Mouse (Mus musculus): ENCODE measurements at regions not wholly inside any gene's neighbourhood (a gene's known extent, or its start where the extent isn't known, plus 50 kb on each side); places are given as distances from the start of the nearest gene placed in this dataset.

DNA sequence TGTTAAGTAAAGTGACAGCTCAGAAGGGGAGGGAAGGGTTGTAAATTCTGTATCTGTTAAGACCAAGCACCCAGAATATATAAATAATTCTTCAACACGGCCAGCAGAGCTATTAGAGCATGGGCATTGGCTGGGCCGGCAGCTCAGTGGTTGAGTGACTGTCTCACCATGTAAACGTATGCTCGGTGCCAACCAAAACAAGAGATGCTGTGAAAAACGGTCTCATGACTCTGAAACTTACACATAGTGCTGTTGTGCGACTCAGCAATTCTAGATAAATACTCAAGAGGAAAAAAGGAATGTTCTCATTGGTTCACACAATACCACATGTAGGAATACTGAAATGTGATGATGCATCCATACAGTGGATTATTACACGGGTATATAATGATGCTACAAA lies 111.8 kb downstream of the Gm12689 start:
- TF ChIP-seq TAL1 (conservative IDR thresholded peaks at IDR 0.05; ENCODE audit: low read depth, low read length) (no peak), CTCF (IDR thresholded peaks at IDR 0.05; ENCODE audit: low read depth, low read length) (no peak), GATA1 (IDR thresholded peaks at IDR 0.05; ENCODE audit: borderline replicate concordance, low read length) (no peak), GATA2 (IDR thresholded peaks at IDR 0.05; ENCODE audit: borderline replicate concordance, low read depth, low read length) (no peak), POLR2AphosphoS5 (IDR thresholded peaks at IDR 0.05; ENCODE audit: insufficient replicate concordance, low read depth, low read length) (no peak)
- Histone ChIP-seq H3K9me3 (replicated peaks) (peaks cover 58% of the 10 kb centered on the region), H3K4me3 (ENCODE audit: low read depth, low read length) (no peak overlapping the region), H3K27me3 (ENCODE audit: insufficient read depth, low read length) (no peaks in the 10 kb centered on the region), H3K36me3 (replicated peaks) (no peaks in the 10 kb centered on the region), H3K4me1 (ENCODE audit: insufficient read depth, low read depth, low read length) (no peaks in the 10 kb centered on the region)
- DNase-seq (ENCODE audit: low spot score) (no peak), ATAC-seq (ENCODE audit: extremely low read depth, insufficient number of reproducible peaks, low FRiP score, poor library complexity, severe bottlenecking) (no peak)

DNA sequence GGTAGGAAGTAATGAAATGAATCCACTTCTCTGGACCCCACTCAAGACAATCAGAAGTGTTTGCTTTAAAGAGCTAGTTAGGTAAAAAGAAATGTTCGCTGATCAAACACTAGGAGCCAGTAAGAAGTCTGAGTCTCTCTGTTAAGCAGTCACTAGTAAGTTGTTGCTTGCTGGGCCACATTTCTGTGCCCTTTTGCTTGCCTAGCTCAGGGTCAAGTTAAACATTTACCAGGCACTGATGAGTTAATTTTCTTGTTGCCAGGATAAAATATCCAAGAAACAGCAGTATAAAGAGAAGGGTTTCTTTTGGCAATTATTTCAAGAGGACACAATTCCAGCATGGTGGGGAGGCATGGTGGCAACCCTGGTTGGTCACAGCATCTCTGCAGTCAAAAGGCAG lies 127.7 kb downstream of the Gm12689 start:
- ATAC-seq (ENCODE audit: extremely low read depth, insufficient number of reproducible peaks, low FRiP score, poor library complexity, severe bottlenecking) (no peak), DNase-seq (ENCODE audit: low spot score) (no peak)
- peaks cover 42% of the 10 kb centered on the region for H3K9me3 ChIP-seq (replicated peaks)
- no peaks in the 10 kb centered on the region for H3K27me3 ChIP-seq (ENCODE audit: insufficient read depth, low read length)
- TF ChIP-seq GATA2 (IDR thresholded peaks at IDR 0.05; ENCODE audit: borderline replicate concordance, low read depth, low read length) (no peak), POLR2AphosphoS5 (IDR thresholded peaks at IDR 0.05; ENCODE audit: insufficient replicate concordance, low read depth, low read length) (no peak), GATA1 (IDR thresholded peaks at IDR 0.05; ENCODE audit: borderline replicate concordance, low read length) (no peak)
- H3K36me3 ChIP-seq (replicated peaks), result no peaks in the 10 kb centered on the region
- H3K4me1 ChIP-seq (ENCODE audit: insufficient read depth, low read depth, low read length), result no peaks in the 10 kb centered on the region
- H3K4me3 ChIP-seq (ENCODE audit: low read depth, low read length), result no peak overlapping the region

DNA sequence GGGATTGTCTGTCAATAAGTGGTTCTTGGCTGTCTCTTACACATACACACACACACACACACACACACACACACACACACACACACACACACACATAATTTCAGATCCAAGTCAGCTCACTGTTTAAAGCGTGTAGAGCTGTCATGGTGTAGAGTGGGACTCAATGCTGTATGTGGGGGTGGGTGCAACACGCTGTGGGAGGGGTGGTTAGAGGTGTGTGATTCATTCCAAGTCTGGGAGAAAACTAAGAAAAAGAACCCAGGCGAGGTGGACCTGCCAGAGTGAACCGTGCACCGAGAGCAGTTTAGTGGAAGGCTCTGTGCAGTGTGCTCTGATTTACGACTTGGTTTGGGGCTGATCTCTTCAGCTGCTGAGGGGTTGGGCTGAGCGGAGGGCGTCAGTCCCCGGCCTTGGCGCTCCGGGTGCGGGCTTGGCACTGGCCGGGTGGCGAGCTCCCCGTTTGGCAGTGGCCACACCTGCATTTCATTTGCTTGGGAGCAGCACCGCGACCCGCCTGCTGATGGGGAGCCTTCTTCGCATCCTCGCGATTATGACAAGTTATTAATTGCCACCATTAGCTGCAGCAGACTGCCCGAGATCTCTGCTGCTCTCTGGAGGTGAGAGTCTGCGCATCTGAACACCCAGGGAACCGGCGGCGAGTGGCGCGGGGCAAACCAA lies 149.5 kb downstream of the Gm12689 start:
- TF ChIP-seq GATA1 (IDR thresholded peaks at IDR 0.05; ENCODE audit: borderline replicate concordance, low read length) (no peak), POLR2AphosphoS5 (IDR thresholded peaks at IDR 0.05; ENCODE audit: insufficient replicate concordance, low read depth, low read length) (no peak), CTCF (IDR thresholded peaks at IDR 0.05; ENCODE audit: low read depth, low read length) (no peak), GATA2 (IDR thresholded peaks at IDR 0.05; ENCODE audit: borderline replicate concordance, low read depth, low read length) (no peak), TAL1 (conservative IDR thresholded peaks at IDR 0.05; ENCODE audit: low read depth, low read length) (no peak)
- Histone ChIP-seq H3K4me3 (ENCODE audit: low read depth, low read length) (no peak overlapping the region; the same call in 1 of the 2 replicates), H3K4me1 (ENCODE audit: insufficient read depth, low read depth, low read length) (no peaks in the 10 kb centered on the region), H3K36me3 (replicated peaks) (no peaks in the 10 kb centered on the region), H3K9me3 (replicated peaks) (peaks cover 67% of the 10 kb centered on the region), H3K27me3 (ENCODE audit: insufficient read depth, low read length) (no peaks in the 10 kb centered on the region)
- ATAC-seq (ENCODE audit: extremely low read depth, insufficient number of reproducible peaks, low FRiP score, poor library complexity, severe bottlenecking) (no peak), DNase-seq (ENCODE audit: low spot score) (no peak)

DNA sequence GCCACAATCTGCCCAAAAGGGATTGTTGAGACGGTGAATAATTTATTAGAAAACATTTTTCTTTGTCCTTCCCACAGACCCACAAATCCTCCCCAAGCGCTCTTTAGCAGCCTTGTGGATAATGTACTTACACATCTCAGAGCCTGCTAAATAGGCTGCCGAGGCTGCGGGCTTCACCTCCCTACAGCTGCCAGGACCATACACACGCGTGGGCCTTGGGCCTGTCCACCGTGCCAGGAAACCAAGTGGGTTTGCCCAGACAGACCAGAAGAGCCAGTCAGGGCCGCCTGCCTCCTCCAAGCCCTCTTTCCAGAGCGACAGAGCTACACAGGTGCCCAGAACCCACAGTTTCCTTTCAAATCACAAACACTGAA lies 150.0 kb downstream of the Gm12689 start:
- Histone ChIP-seq H3K36me3 (replicated peaks) (no peaks in the 10 kb centered on the region), H3K27me3 (ENCODE audit: insufficient read depth, low read length) (no peaks in the 10 kb centered on the region), H3K4me1 (ENCODE audit: insufficient read depth, low read depth, low read length) (no peaks in the 10 kb centered on the region), H3K4me3 (ENCODE audit: low read depth, low read length) (no peak overlapping the region), H3K9me3 (replicated peaks) (peaks cover 66% of the 10 kb centered on the region)
- DNase-seq (ENCODE audit: low spot score) (no peak), ATAC-seq (ENCODE audit: extremely low read depth, insufficient number of reproducible peaks, low FRiP score, poor library complexity, severe bottlenecking) (no peak)
- TF ChIP-seq CTCF (IDR thresholded peaks at IDR 0.05; ENCODE audit: low read depth, low read length), result no peak
- TF ChIP-seq POLR2AphosphoS5 (IDR thresholded peaks at IDR 0.05; ENCODE audit: insufficient replicate concordance, low read depth, low read length), result no peak
- no peak for TF ChIP-seq GATA2 (IDR thresholded peaks at IDR 0.05; ENCODE audit: borderline replicate concordance, low read depth, low read length)

DNA sequence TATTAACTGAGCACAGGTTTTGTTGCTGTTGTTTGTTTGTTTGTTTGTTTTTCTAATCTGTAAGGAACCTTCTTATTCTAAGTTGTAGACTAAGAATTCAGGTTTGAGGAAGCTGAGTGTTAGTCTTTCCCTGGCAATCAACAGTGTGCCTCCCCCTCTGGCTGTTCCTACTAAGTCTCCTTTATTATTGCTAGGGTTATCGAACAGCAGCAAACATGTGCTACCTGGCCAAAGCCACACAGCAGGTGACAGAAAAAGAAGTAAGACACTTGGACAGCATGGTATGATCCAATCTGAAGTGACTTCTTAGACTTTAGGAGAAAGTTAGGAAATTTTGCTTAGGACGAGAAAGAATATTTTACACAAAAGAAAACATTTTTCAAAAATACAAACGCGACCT lies 163.3 kb downstream of the Gm12689 start:
- H3K9me3 ChIP-seq (replicated peaks), result peaks cover 27% of the 10 kb centered on the region
- no peaks in the 10 kb centered on the region for H3K36me3 ChIP-seq (replicated peaks)
- TF ChIP-seq GATA2 (IDR thresholded peaks at IDR 0.05; ENCODE audit: borderline replicate concordance, low read depth, low read length) (no peak), CTCF (IDR thresholded peaks at IDR 0.05; ENCODE audit: low read depth, low read length) (no peak), TAL1 (conservative IDR thresholded peaks at IDR 0.05; ENCODE audit: low read depth, low read length) (no peak), POLR2AphosphoS5 (IDR thresholded peaks at IDR 0.05; ENCODE audit: insufficient replicate concordance, low read depth, low read length) (no peak), GATA1 (IDR thresholded peaks at IDR 0.05; ENCODE audit: borderline replicate concordance, low read length) (no peak)
- ATAC-seq (ENCODE audit: extremely low read depth, insufficient number of reproducible peaks, low FRiP score, poor library complexity, severe bottlenecking) (no peak), DNase-seq (ENCODE audit: low spot score) (no peak)
- no peaks in the 10 kb centered on the region for H3K4me1 ChIP-seq (ENCODE audit: insufficient read depth, low read depth, low read length)
- no peaks in the 10 kb centered on the region for H3K27me3 ChIP-seq (ENCODE audit: insufficient read depth, low read length)
- H3K4me3 ChIP-seq (ENCODE audit: low read depth, low read length), result no peak overlapping the region

DNA sequence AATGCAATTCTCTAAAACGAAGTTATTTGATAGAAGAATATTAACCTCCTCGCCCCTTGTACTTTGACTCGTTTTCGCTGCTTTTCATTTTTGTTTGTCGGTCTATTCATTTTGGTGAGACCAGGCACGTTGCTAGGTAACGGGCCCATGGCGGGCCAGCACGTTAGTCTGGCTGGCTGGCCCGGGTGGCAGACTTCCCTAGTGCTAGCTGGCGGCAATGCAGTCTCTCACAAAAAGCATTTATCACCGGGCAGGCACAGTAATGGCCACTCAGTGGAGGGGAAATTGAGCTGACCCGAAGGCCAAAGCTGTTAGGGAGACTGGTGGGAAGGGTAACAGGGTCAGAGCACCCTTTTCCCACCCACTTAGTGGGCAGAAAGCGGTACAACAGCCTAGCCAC lies 163.7 kb downstream of the Gm12689 start:
- H3K9me3 ChIP-seq (replicated peaks), result peaks cover 28% of the 10 kb centered on the region
- no peaks in the 10 kb centered on the region for H3K4me1 ChIP-seq (ENCODE audit: insufficient read depth, low read depth, low read length)
- no peak for TF ChIP-seq POLR2AphosphoS5 (IDR thresholded peaks at IDR 0.05; ENCODE audit: insufficient replicate concordance, low read depth, low read length)
- no peak for TF ChIP-seq TAL1 (conservative IDR thresholded peaks at IDR 0.05; ENCODE audit: low read depth, low read length)
- no peak for TF ChIP-seq GATA1 (IDR thresholded peaks at IDR 0.05; ENCODE audit: borderline replicate concordance, low read length)
- TF ChIP-seq CTCF (IDR thresholded peaks at IDR 0.05; ENCODE audit: low read depth, low read length), result no peak
- TF ChIP-seq GATA2 (IDR thresholded peaks at IDR 0.05; ENCODE audit: borderline replicate concordance, low read depth, low read length), result no peak
- no peak for ATAC-seq (ENCODE audit: extremely low read depth, insufficient number of reproducible peaks, low FRiP score, poor library complexity, severe bottlenecking)
- DNase-seq (ENCODE audit: low spot score), result no peak
- H3K4me3 ChIP-seq (ENCODE audit: low read depth, low read length), result no peak overlapping the region
- H3K27me3 ChIP-seq (ENCODE audit: insufficient read depth, low read length), result no peaks in the 10 kb centered on the region
- no peaks in the 10 kb centered on the region for H3K36me3 ChIP-seq (replicated peaks)
